Mouse (Mus musculus): ENCODE data around the gene Gm20767. TPM values are rescaled to one million over a fixed set of nuclear protein-coding genes. Genes with fewer than 3 reads are reported as not detected.
"Not testable (repeated sequence)": the region's sequence is repeated elsewhere in the genome, so short reads cannot be mapped to it uniquely, and the experiment has no call there.

The Gm20767 gene
- total and polyA plus RNA-seq, 3 experiments: 2.1 to 65.7 (median 4.8) TPM

GRCm38 (mm10) chr13:120196189-120196821 is 56.3 kb downstream of the Gm20767 start:
- H3K79me2 ChIP-seq (replicated peaks; ENCODE audit: control insufficient read depth, extremely low read depth, insufficient read depth, poor library complexity, severe bottlenecking); DNase-seq (ENCODE audit: extremely low read depth); H3K36me3 ChIP-seq (replicated peaks in 1 of 2; ENCODE audit: control insufficient read depth in 1 of 2, insufficient read depth in 1 of 2, low read length in 1 of 2); in situ Hi-C loops (cut with MboI; ENCODE audit: low pct_ligation_motif_present, low pct_unique_long_range_greater_than_20kb, low sequenced_read_pairs); dilution Hi-C loops (cut with MboI; ENCODE audit: extremely low pct_ligation_motif_present, extremely low pct_unique_long_range_greater_than_20kb, low sequenced_read_pairs); H3K9ac ChIP-seq (ENCODE audit: insufficient read depth, low read depth); H3K9me3 ChIP-seq (replicated peaks; ENCODE audit: low read length); H3K27ac ChIP-seq (ENCODE audit: insufficient read depth, low read depth); H3K4me3 ChIP-seq (replicated peaks in 1 of 3; ENCODE audit: low read depth in 2 of 3, low read length in 2 of 3, poor library complexity in 1 of 3); H3K4me2 ChIP-seq (ENCODE audit: insufficient read depth, low read depth, poor library complexity, severe bottlenecking); H3K4me1 ChIP-seq (ENCODE audit: control insufficient read depth in 1 of 2, insufficient read depth in 2 of 2); H3K27me3 ChIP-seq (replicated peaks): not testable (repeated sequence)

Other genes starting within 250 kb of the Gm20767 start
- gene Tcstv1, start 245.5 kb upstream of the Gm20767 start, total RNA-seq (2012; rRNA removed): not detected in 2 replicates
- not detected in 2 replicates for gene Tcstv1, start 245.5 kb upstream of the Gm20767 start, total RNA-seq (2014; rRNA removed)
- not detected in 2 replicates for gene Tcstv1, start 245.5 kb upstream of the Gm20767 start, polyA plus RNA-seq (2012; ENCODE audit: insufficient read length, low read depth)
- 78.3 and 103 TPM in 2 replicates for gene Gm21761, start 211.0 kb upstream of the Gm20767 start, total RNA-seq (2012; rRNA removed)
- 6.8 and 7.0 TPM in 2 replicates for gene Gm21761, start 211.0 kb upstream of the Gm20767 start, total RNA-seq (2014; rRNA removed)
- gene Gm21761, start 211.0 kb upstream of the Gm20767 start, polyA plus RNA-seq (2012; ENCODE audit: insufficient read length, low read depth): 12.7 and 14.3 TPM in 2 replicates
- gene B020031M17Rik, start 189.4 kb upstream of the Gm20767 start, total RNA-seq (2012; rRNA removed): 2.4 and 2.9 TPM in 2 replicates
- gene B020031M17Rik, start 189.4 kb upstream of the Gm20767 start, total RNA-seq (2014; rRNA removed): 0.88 TPM in 1 of 2 replicates, not detected in the other
- gene B020031M17Rik, start 189.4 kb upstream of the Gm20767 start, polyA plus RNA-seq (2012; ENCODE audit: insufficient read length, low read depth): 1.7 and 1.9 TPM in 2 replicates
- gene Gm36079, start 113.2 kb upstream of the Gm20767 start, total RNA-seq (2012; rRNA removed): 0.34 TPM in 1 of 2 replicates, not detected in the other
- not detected in 2 replicates for gene Gm36079, start 113.2 kb upstream of the Gm20767 start, total RNA-seq (2014; rRNA removed)
- gene Gm36079, start 113.2 kb upstream of the Gm20767 start, polyA plus RNA-seq (2012; ENCODE audit: insufficient read length, low read depth): 0.86 TPM in 1 of 2 replicates, not detected in the other
- gene Gm21188, start 88.1 kb upstream of the Gm20767 start, total RNA-seq (2012; rRNA removed): 1.2 TPM in 2 replicates
- 0.38 and 0.82 TPM in 2 replicates for gene Gm21188, start 88.1 kb upstream of the Gm20767 start, total RNA-seq (2014; rRNA removed)
- 1.5 and 1.6 TPM in 2 replicates for gene Gm21188, start 88.1 kb upstream of the Gm20767 start, polyA plus RNA-seq (2012; ENCODE audit: insufficient read length, low read depth)
- 0.38 and 0.42 TPM in 2 replicates for gene Gm21818, start 32.2 kb downstream of the Gm20767 start, total RNA-seq (2012; rRNA removed)
- 0.64 and 1.3 TPM in 2 replicates for gene Gm21818, start 32.2 kb downstream of the Gm20767 start, total RNA-seq (2014; rRNA removed)
- gene Gm21818, start 32.2 kb downstream of the Gm20767 start, polyA plus RNA-seq (2012; ENCODE audit: insufficient read length, low read depth): 0.50 and 0.79 TPM in 2 replicates
- gene Gm21762, start 75.7 kb downstream of the Gm20767 start, total RNA-seq (2012; rRNA removed): 1.4 and 2.4 TPM in 2 replicates
- gene Gm21762, start 75.7 kb downstream of the Gm20767 start, total RNA-seq (2014; rRNA removed): 20.0 and 20.3 TPM in 2 replicates
- 11.1 and 16.4 TPM in 2 replicates for gene Gm21762, start 75.7 kb downstream of the Gm20767 start, polyA plus RNA-seq (2012; ENCODE audit: insufficient read length, low read depth)
- gene Gm21731, start 98.9 kb downstream of the Gm20767 start, total RNA-seq (2012; rRNA removed): not detected in 2 replicates
- gene Gm21731, start 98.9 kb downstream of the Gm20767 start, total RNA-seq (2014; rRNA removed): not detected in 2 replicates
- gene Gm21731, start 98.9 kb downstream of the Gm20767 start, polyA plus RNA-seq (2012; ENCODE audit: insufficient read length, low read depth): not detected in 2 replicates
- 83.0 and 130 TPM in 2 replicates for gene AF067061, start 122.9 kb downstream of the Gm20767 start, total RNA-seq (2012; rRNA removed)
- 41.9 and 48.9 TPM in 2 replicates for gene AF067061, start 122.9 kb downstream of the Gm20767 start, total RNA-seq (2014; rRNA removed)
- gene AF067061, start 122.9 kb downstream of the Gm20767 start, polyA plus RNA-seq (2012; ENCODE audit: insufficient read length, low read depth): 33.8 and 34.6 TPM in 2 replicates
- 17.2 and 22.4 TPM in 2 replicates for gene BC147527, start 160.1 kb downstream of the Gm20767 start, total RNA-seq (2012; rRNA removed)
- 55.8 and 65.9 TPM in 2 replicates for gene BC147527, start 160.1 kb downstream of the Gm20767 start, total RNA-seq (2014; rRNA removed)
- 33.6 and 50.1 TPM in 2 replicates for gene BC147527, start 160.1 kb downstream of the Gm20767 start, polyA plus RNA-seq (2012; ENCODE audit: insufficient read length, low read depth)
- gene Tcstv3, start 176.6 kb downstream of the Gm20767 start, total RNA-seq (2012; rRNA removed): not detected in 2 replicates
- gene Tcstv3, start 176.6 kb downstream of the Gm20767 start, total RNA-seq (2014; rRNA removed): not detected in 2 replicates
- gene Tcstv3, start 176.6 kb downstream of the Gm20767 start, polyA plus RNA-seq (2012; ENCODE audit: insufficient read length, low read depth): not detected in 2 replicates

Measured in CH12.LX (cell line).